In genomic region chr16:56283873-56284272, GRCm38 (mm10) we compare ENCODE assay signal across 16 mouse cellular contexts.
"Had no signal": no experiment of that assay in that cellular context is flagged by ENCODE, and none has a peak within 500 bp of the region (broad histone marks: within the 10 kb centered on the region; RNA-seq: fewer than 3 reads in every experiment).

No protein-coding gene starts in this region.

- H3K4me2 ChIP-seq: neural tube, embryonic 13.5 days; neural tube, embryonic 15.5 days; stomach, embryonic 15.5 days had no signal

- H3K4me3 ChIP-seq: neural tube, embryonic 13.5 days; neural tube, embryonic 15.5 days; stomach, embryonic 15.5 days had no signal

- H3K9ac ChIP-seq: neural tube, embryonic 13.5 days; neural tube, embryonic 15.5 days; stomach, embryonic 15.5 days had no signal

- H3K9me3 ChIP-seq: neural tube, embryonic 13.5 days; neural tube, embryonic 15.5 days; stomach, embryonic 15.5 days had no signal

- H3K4me1 ChIP-seq: neural tube, embryonic 13.5 days; neural tube, embryonic 15.5 days; stomach, embryonic 15.5 days had no signal

- H3K36me3 ChIP-seq: neural tube, embryonic 13.5 days; neural tube, embryonic 15.5 days; stomach, embryonic 15.5 days had no signal

- H3K27me3 ChIP-seq: neural tube, embryonic 13.5 days; neural tube, embryonic 15.5 days; stomach, embryonic 15.5 days had no signal

- DNase-seq: retina, postnatal 1 day; right cerebral cortex, adult 18-20 months; right cerebral cortex, postnatal 14 days; right cerebral cortex, postnatal 25 days; right cerebral cortex, postnatal 4 days; spleen, adult 18-20 months; thymus, adult 18-20 months; thymus, adult 2 months; thymus, postnatal 14 days; thymus, postnatal 25 days; thymus, postnatal 36 days; thymus, postnatal 4 days had no signal

- H3K27ac ChIP-seq: neural tube, embryonic 13.5 days; neural tube, embryonic 15.5 days; stomach, embryonic 15.5 days; stomach, postnatal 0 days had no signal
